Mouse (Mus musculus): Measurements from ENCODE around the gene Ano4. TPM values are rescaled to one million over a fixed set of nuclear protein-coding genes. Genes with fewer than 3 reads are reported as not detected.

Ano4 gene
- total and polyA plus RNA-seq, 3 experiments = not detected

GRCm38 (mm10) chr10:89344132-89344490 is 451 bp downstream of the Ano4 start:
- Histone ChIP-seq H3K9me3 (replicated peaks; ENCODE audit: insufficient read depth, low read length) (no peaks in the 10 kb centered on the region), H3K36me3 (ENCODE audit: control insufficient read depth in 1 of 2, insufficient read depth in 2 of 2, low read length in 2 of 2) (no peaks in the 10 kb centered on the region), H3K4me1 (ENCODE audit: control insufficient read depth in 1 of 2, insufficient read depth in 2 of 2, low read length in 2 of 2) (no peaks in the 10 kb centered on the region), H3K27ac (ENCODE audit: control insufficient read depth, low read depth, low read length) (no peak overlapping the region), H3K27me3 (ENCODE audit: control insufficient read depth in 1 of 2, insufficient read depth in 2 of 2, low read length in 2 of 2) (no peaks in the 10 kb centered on the region; a peak in 1 of 4 replicates), H3K79me2 (ENCODE audit: control insufficient read depth, insufficient read depth, low read length, poor library complexity) (no peaks in the 10 kb centered on the region), H3K9ac (ENCODE audit: control insufficient read depth, low read depth, low read length, poor library complexity, severe bottlenecking) (no peak overlapping the region), H3K4me3 (ENCODE audit: control insufficient read depth in 1 of 2, insufficient read depth in 1 of 2, low read depth in 2 of 2, low read length in 2 of 2) (no peak overlapping the region)
- no peak for DNase-seq (ENCODE audit: low read depth, low spot score)
- TF ChIP-seq EP300 (IDR thresholded peaks at IDR 0.05; ENCODE audit: low read depth in 1 of 2, low read length in 2 of 2) = no peak
- TF ChIP-seq POLR2AphosphoS2 (IDR thresholded peaks at IDR 0.05; ENCODE audit: low read length) = no peak
- TF ChIP-seq CHD1 (IDR thresholded peaks at IDR 0.05; ENCODE audit: low read depth, low read length) = no peak
- TF ChIP-seq CHD2 (IDR thresholded peaks at IDR 0.05; ENCODE audit: low read length) = no peak
- no peak for TF ChIP-seq E2F4 (IDR thresholded peaks at IDR 0.05; ENCODE audit: borderline replicate concordance, low read depth, low read length)
- no peak for TF ChIP-seq ELF1 (IDR thresholded peaks at IDR 0.05; ENCODE audit: low read depth, low read length)
- TF ChIP-seq HCFC1 (IDR thresholded peaks at IDR 0.05; ENCODE audit: low read depth, low read length) = no peak
- no peak for TF ChIP-seq NRF1 (IDR thresholded peaks at IDR 0.05; ENCODE audit: insufficient read depth, low read depth, low read length, poor library complexity, severe bottlenecking)
- TF ChIP-seq USF1 (IDR thresholded peaks at IDR 0.05; ENCODE audit: low read depth, low read length) = no peak
- no peak for TF ChIP-seq MYC (IDR thresholded peaks at IDR 0.05; ENCODE audit: low read depth, low read length)
- no peak for TF ChIP-seq POLR2AphosphoS5 (IDR thresholded peaks at IDR 0.05; ENCODE audit: borderline replicate concordance, low read depth, low read length)
- no peak for TF ChIP-seq MXI1 (IDR thresholded peaks at IDR 0.05; ENCODE audit: low read depth, low read length)
- TF ChIP-seq MAX (IDR thresholded peaks at IDR 0.05; ENCODE audit: low read length) = no peak
- no peak for TF ChIP-seq ZKSCAN1 (IDR thresholded peaks at IDR 0.05; ENCODE audit: low read depth, low read length)

DNA sequence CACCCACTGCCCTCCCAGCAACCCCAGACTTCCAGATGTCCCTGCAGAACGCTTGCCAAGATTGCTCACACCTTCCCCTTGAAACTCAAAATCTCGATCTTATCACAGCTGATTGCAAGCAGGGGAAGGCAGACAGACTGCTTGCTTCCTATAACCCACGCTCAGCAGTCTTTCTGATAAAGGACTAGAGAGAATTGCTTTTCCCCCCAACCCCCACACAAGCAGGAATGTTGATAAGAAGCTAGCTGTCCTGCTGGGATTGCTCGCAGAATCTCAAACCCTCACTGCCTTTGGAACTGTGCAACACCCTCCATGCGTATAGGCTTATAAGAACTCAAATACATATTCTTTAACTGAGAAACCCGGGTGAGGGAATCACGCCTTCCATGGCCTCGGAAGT is 846 bp downstream of the Ano4 start:
- H3K4me1 ChIP-seq (ENCODE audit: control insufficient read depth in 1 of 2, insufficient read depth in 2 of 2, low read length in 2 of 2) = no peaks in the 10 kb centered on the region
- H3K79me2 ChIP-seq (ENCODE audit: control insufficient read depth, insufficient read depth, low read length, poor library complexity) = no peaks in the 10 kb centered on the region
- H3K9me3 ChIP-seq (replicated peaks; ENCODE audit: insufficient read depth, low read length) = no peaks in the 10 kb centered on the region
- H3K9ac ChIP-seq (ENCODE audit: control insufficient read depth, low read depth, low read length, poor library complexity, severe bottlenecking) = no peak overlapping the region
- DNase-seq (ENCODE audit: low read depth, low spot score) = no peak
- TF ChIP-seq RCOR1 (IDR thresholded peaks at IDR 0.05; ENCODE audit: low read depth, low read length) (no peak), SMC3 (IDR thresholded peaks at IDR 0.05; ENCODE audit: low read depth, low read length) (no peak), MAX (IDR thresholded peaks at IDR 0.05; ENCODE audit: low read length) (no peak), POLR2AphosphoS2 (IDR thresholded peaks at IDR 0.05; ENCODE audit: low read length) (no peak), MAZ (IDR thresholded peaks at IDR 0.05; ENCODE audit: low read depth, low read length) (no peak), MYB (IDR thresholded peaks at IDR 0.05; ENCODE audit: low read depth, low read length) (no peak), ETS1 (IDR thresholded peaks at IDR 0.05; ENCODE audit: low read depth, low read length) (no peak), USF1 (IDR thresholded peaks at IDR 0.05; ENCODE audit: low read depth, low read length) (no peak), MYC (IDR thresholded peaks at IDR 0.05; ENCODE audit: low read depth, low read length) (no peak), CTCF (IDR thresholded peaks at IDR 0.05 in 2 of 3, conservative IDR thresholded peaks at IDR 0.05 in 1 of 3; ENCODE audit: control insufficient read depth in 1 of 3, insufficient read depth in 1 of 3, low read depth in 2 of 3, low read length in 3 of 3, poor library complexity in 1 of 3, severe bottlenecking in 1 of 3) (no peak), EP300 (IDR thresholded peaks at IDR 0.05; ENCODE audit: low read depth in 1 of 2, low read length in 2 of 2) (no peak), NELFE (IDR thresholded peaks at IDR 0.05; ENCODE audit: low read depth, low read length) (no peak), USF2 (IDR thresholded peaks at IDR 0.05; ENCODE audit: borderline replicate concordance in 1 of 2, insufficient read depth in 1 of 2, low read depth in 1 of 2, low read length in 2 of 2) (no peak)
- H3K4me3 ChIP-seq (ENCODE audit: control insufficient read depth in 1 of 2, insufficient read depth in 1 of 2, low read depth in 2 of 2, low read length in 2 of 2) = no peak overlapping the region
- H3K27me3 ChIP-seq (ENCODE audit: control insufficient read depth in 1 of 2, insufficient read depth in 2 of 2, low read length in 2 of 2) = no peaks in the 10 kb centered on the region
- H3K27ac ChIP-seq (ENCODE audit: control insufficient read depth, low read depth, low read length) = no peak overlapping the region
- no peaks in the 10 kb centered on the region for H3K36me3 ChIP-seq (ENCODE audit: control insufficient read depth in 1 of 2, insufficient read depth in 2 of 2, low read length in 2 of 2)
